Mouse (Mus musculus) liver, embryonic 14.5 days (tissue): ENCODE data around the gene Sdk1.

Experiments used
- CTCF ChIP-seq: IDR thresholded peaks from 2 replicates; pipeline ENCODE4 v1.5.1; 2016; ENCODE audit warnings: antibody characterized with exemption, low read depth, control low read depth
- EP300 ChIP-seq: IDR thresholded peaks from 2 replicates; pipeline ENCODE4 v1.6.1; 2016; ENCODE audit warnings: antibody characterized with exemption, low read depth

GRCm38 (mm10) chr5:141264253-141264652, 23.0 kb downstream of the Sdk1 start:
- TF ChIP-seq CTCF (no peak), EP300 (no peak)
